Mouse (Mus musculus) olfactory bulb, adult 2 months (tissue): Measurements from ENCODE around the gene Ak7.

Source experiments
- CTCF ChIP-seq: fragments of 200-500 bp; IDR thresholded peaks from 2 replicates; pipeline ENCODE4 v1.5.1; 2012; ENCODE audit warnings: low read depth, mild to moderate bottlenecking, low read length, moderate library complexity; ENCODE audit not compliant: insufficient read depth
- POLR2A ChIP-seq: fragments of 200-500 bp; IDR thresholded peaks from 2 replicates; pipeline ENCODE4 v1.6.1; 2012; ENCODE audit warnings: mild to moderate bottlenecking, low read depth, low read length, moderate library complexity; ENCODE audit not compliant: insufficient read depth

GRCm38 (mm10) chr12:105718616-105719015 is 12.8 kb downstream of the Ak7 start:
- TF ChIP-seq POLR2A (no peak), CTCF (no peak)
